Mouse (Mus musculus): ENCODE measurements at regions not wholly inside any gene's neighbourhood (a gene's known extent, or its start where the extent isn't known, plus 50 kb on each side); places are given as distances from the start of the nearest gene placed in this dataset.
A peak's percentile ranks its signal among the peaks of the same experiment; 100 is the strongest.

DNA sequence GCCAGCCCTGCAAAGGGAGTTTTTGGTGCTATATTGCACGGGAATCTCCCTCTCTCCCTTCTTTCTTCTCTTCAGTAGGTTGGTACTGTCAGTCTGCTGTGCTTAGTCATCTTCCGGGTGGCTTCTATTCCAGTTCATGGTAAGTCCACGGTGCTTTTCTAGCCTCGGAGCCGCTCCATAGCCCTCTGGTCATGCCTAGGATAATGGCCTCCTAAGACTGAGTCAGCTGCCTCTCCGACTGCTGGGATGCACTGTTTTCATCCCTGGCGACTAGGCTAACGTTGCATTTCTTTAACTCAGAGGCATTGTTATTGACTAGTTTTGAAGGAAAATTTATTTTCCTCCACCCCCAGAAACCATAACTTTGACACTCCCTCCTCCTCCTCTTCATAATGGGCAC lies 54.4 kb downstream of the Pcdh8 start:
- DNase-seq (ENCODE audit: low spot score) = no peak

- peak; percentile 21 for DNase-seq (ENCODE audit: low spot score)
These were observed 50.7 kb upstream of the Cnmd start for GRCm38 (mm10) chr14:79712550-79713262.

Measured in heart, adult 8-10 months (tissue).